Mouse (Mus musculus) gastrocnemius, adult 2 months (tissue): ENCODE results near the gene Olfr125. TPM values are rescaled to one million over a fixed set of nuclear protein-coding genes. Genes with fewer than 3 reads are reported as not detected.

Experiments used
- DNase-seq: peaks from one replicate; pipeline ENCODE4 v3.0.0; 2022
- H3K27ac ChIP-seq: fragments of 200-600 bp; 2 replicates; pipeline ENCODE4 v1.8.1; 2022; ENCODE audit warnings: mild to moderate bottlenecking
- H3K4me3 ChIP-seq: fragments of 200-600 bp; 2 replicates; pipeline ENCODE4 v1.8.1; 2022; ENCODE audit warnings: mild to moderate bottlenecking, moderate library complexity
- CTCF ChIP-seq: fragments of 200-600 bp; IDR thresholded peaks from 2 replicates; pipeline ENCODE4 v1.8.1; 2022; ENCODE audit warnings: antibody characterized with exemption, mild to moderate bottlenecking, moderate library complexity
- intact Hi-C: fragments of 180-260 bp; cut with DNase I; formaldehyde crosslinking; loops from one replicate; pipeline ENCODE4 v1.15.1; 2025
- long read RNA-seq, 2 experiments: library from polyadenylated mRNA; stranded (forward); transcript quantifications; one replicate each; pipeline ENCODE4 v2.0.0; 2021
- total RNA-seq, 2 experiments: library from RNA; stranded (reverse); gene quantifications; 2 replicates each; pipeline ENCODE4 v1.2.3; 2021

Gene Olfr125
- total RNA-seq = not detected
- long read RNA-seq, experiment 1 = 0 reads
- long read RNA-seq, experiment 2 = 0 reads

DNA sequence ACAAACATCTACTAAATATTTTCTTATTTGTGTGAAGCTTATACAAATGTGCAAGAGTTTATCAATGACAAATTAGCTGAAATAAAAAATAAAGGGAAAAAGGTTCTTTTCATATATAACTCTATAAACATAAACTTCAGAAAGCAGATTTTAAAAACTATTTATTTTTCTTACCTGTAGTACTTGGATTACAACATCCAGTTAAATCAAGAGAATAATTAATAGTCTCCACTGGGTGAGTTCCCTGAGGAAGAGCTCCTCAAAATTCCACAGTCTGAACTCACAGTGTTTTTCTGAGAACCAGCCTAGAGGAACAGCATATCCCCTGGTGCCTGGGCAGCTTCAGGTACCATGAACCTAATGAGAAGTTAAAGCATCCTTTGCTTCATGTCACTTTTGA is at the start of gene Olfr125:
Gene Olfr125, plus strand, starts transcription at position 301 of the 400 bp plus-strand sequence.
- Histone ChIP-seq H3K27ac (no peak within 1 kb of the TSS), H3K4me3 (no peak within 1 kb of the TSS)
- TF ChIP-seq CTCF = no peak
- DNase-seq = no peak
- intact Hi-C loops = no loop called here

DNA sequence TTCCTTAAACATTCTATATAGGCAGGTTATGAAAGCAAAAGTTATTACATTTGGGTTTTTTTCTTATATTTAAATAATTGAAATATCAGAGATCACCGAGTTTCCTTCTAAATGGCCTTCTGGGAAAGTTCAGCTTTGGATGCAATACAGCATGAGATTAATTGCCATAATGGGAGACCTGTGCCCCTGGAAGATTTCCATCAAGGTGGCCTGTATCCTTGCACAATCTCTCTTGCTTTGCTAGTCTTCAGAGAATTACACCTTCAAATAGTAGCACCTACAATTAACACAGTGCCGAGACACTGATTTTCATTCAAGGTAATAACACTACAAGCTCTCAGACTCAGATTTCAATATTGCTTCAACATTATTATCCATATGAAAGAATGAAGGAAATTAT is 39.5 kb upstream of the Olfr125 start, which contains the start of gene Olfr123:
Gene Olfr123, plus strand, starts transcription at position 301 of the 400 bp plus-strand sequence.
- Histone ChIP-seq H3K27ac (no peak within 1 kb of the TSS), H3K4me3 (no peak within 1 kb of the TSS)
- intact Hi-C loops = no loop called here
- DNase-seq = no peak
- no peak for TF ChIP-seq CTCF

- Histone ChIP-seq H3K4me3 (no peak within 1 kb of the TSS), H3K27ac (no peak within 1 kb of the TSS)
- intact Hi-C loops = no loop called here
- no peak for DNase-seq
- no peak for TF ChIP-seq CTCF
Measured at GRCm38 (mm10) chr17:37799588-37799987, 33.2 kb upstream of the Olfr125 start, which contains the start of gene Olfr124. TSS of gene Olfr124 (plus strand) at chr17:37799888.

DNA sequence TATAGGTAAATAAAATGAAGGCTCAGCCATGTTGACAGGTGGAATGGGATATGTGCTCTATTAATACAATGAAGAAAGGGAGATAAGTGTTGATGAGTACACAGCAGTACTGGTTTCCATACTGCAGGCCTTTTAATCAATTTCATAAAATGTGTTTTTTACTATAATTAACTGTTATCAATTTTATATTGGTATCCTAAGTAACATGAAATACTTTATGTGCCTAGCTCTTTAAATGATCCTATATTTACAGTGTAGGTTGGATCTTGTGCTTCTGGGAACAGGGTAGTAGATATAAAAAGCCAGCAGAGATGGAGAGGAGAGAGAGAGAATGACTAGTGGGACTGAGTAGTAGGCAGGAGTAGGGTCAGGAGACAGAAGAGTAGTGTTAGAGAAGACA is 14.4 kb downstream of the Olfr125 start, which contains the start of gene Olfr126:
Gene Olfr126, plus strand, starts transcription at position 301 of the 400 bp plus-strand sequence.
- no peak for TF ChIP-seq CTCF
- intact Hi-C loops = no loop called here
- no peak for DNase-seq
- H3K4me3 ChIP-seq = no peak within 1 kb of the TSS
- H3K27ac ChIP-seq = no peak within 1 kb of the TSS

DNA sequence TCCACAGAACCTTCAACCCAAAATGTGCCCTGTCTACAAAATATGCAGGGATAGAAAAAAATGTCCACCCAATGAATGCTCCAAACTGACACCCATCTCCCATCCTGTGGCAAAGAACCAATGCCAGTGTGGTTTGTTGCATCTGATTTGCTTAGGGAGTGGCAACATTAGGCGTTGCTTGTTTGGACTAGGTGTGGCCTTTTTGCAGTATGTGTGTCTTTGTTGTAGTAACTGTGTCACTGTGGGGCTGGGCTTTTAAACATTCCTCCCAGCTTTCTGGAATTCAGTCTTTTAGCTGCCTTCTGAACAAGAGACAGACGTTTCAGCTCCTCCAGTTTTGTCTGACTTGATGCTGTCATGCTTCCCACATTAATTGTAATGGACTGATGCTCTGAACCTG is 31.2 kb downstream of the Olfr125 start:
- DNase-seq = no peak
- no peak overlapping the region for H3K4me3 ChIP-seq
- H3K27ac ChIP-seq = no peak overlapping the region
- no peak for TF ChIP-seq CTCF
- intact Hi-C loops = no loop called here

- no peak for TF ChIP-seq CTCF
- DNase-seq = no peak
- no peak overlapping the region for H3K27ac ChIP-seq
- intact Hi-C loops = no loop called here
- no peak overlapping the region for H3K4me3 ChIP-seq
Measured at GRCm38 (mm10) chr17:37869676-37870205, 37.0 kb downstream of the Olfr125 start.

DNA sequence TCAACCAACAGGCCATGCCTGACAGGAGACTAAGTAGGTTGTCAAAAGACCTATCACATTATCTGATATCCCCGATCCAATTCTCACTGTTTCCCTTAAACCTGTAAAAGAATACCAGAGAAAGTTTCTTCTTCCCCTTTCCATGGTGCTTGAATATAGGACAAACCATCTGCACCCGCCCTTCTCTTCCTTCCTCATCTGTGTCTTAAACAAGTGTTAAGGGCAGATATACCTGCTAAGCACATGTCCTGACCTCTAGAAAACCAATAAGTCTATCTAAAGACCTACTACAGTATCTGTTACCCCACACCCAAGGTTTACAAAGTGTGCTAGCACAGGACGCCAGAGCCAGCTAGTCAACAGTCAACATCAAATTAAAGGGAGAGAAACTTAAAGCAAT is 41.1 kb downstream of the Olfr125 start:
- intact Hi-C loops = no loop called here
- H3K27ac ChIP-seq = no peak overlapping the region
- H3K4me3 ChIP-seq = no peak overlapping the region
- no peak for TF ChIP-seq CTCF
- DNase-seq = no peak

Other genes starting within 250 kb of the Olfr125 start
- not detected for gene Olfr114, start 240.2 kb upstream of the Olfr125 start, total RNA-seq
- gene Olfr115, start 205.8 kb upstream of the Olfr125 start, total RNA-seq = not detected
- not detected for gene Olfr116, start 205.8 kb upstream of the Olfr125 start, total RNA-seq
- not detected for gene Olfr117, start 169.2 kb upstream of the Olfr125 start, total RNA-seq
- not detected for gene Olfr118, start 166.0 kb upstream of the Olfr125 start, total RNA-seq
- not detected for gene Olfr119, start 136.4 kb upstream of the Olfr125 start, total RNA-seq
- not detected for gene Olfr120, start 111.1 kb upstream of the Olfr125 start, total RNA-seq
- gene Olfr121, start 84.1 kb upstream of the Olfr125 start, total RNA-seq = not detected
- gene Olfr122, start 64.3 kb upstream of the Olfr125 start, total RNA-seq = not detected
- gene Olfr123, start 39.4 kb upstream of the Olfr125 start, total RNA-seq = not detected
- gene Olfr124, start 33.1 kb upstream of the Olfr125 start, total RNA-seq = not detected
- gene Olfr126, start 14.5 kb downstream of the Olfr125 start, total RNA-seq = not detected
- gene Olfr127, start 67.5 kb downstream of the Olfr125 start, total RNA-seq = not detected
- gene Olfr128, start 87.6 kb downstream of the Olfr125 start, total RNA-seq = not detected
- not detected for gene Olfr761, start 120.1 kb downstream of the Olfr125 start, total RNA-seq
- gene Olfr129, start 227.1 kb downstream of the Olfr125 start, total RNA-seq = not detected
- not detected for gene Olfr130, start 231.0 kb downstream of the Olfr125 start, total RNA-seq